Mouse (Mus musculus) hindbrain, embryonic 16.5 days (tissue): ENCODE results near the gene Zbtb8a. TPM values are rescaled to one million over a fixed set of nuclear protein-coding genes. Genes with fewer than 3 reads are reported as not detected.
"Not testable (repeated sequence)": the region's sequence is repeated elsewhere in the genome, so short reads cannot be mapped to it uniquely, and the experiment has no call there.

Experiments used
- ATAC-seq: fragments of 200-750 bp; cut with Nextera tagmentation; 2 replicates; pipeline ENCODE4 v1.8.0; 2017; ENCODE audit warnings: moderate TSS enrichment, moderate library complexity
- H3K27ac ChIP-seq: fragments of 300-500 bp; sonication (generic); 2 replicates; pipeline ENCODE4 v1.5.1; 2014; ENCODE audit warnings: low read depth, mild to moderate bottlenecking, control low read depth, low read length, moderate library complexity
- H3K27me3 ChIP-seq: fragments of 300-500 bp; sonication (generic); replicated peaks from 2 replicates; pipeline ENCODE4 v1.6.1; 2014; ENCODE audit warnings: low read length; ENCODE audit not compliant: control insufficient read depth, insufficient read depth
- H3K36me3 ChIP-seq: fragments of 300-500 bp; sonication (generic); 2 replicates; pipeline ENCODE4 v1.6.1; 2014; ENCODE audit warnings: mild to moderate bottlenecking, low read length, moderate library complexity, mixed read lengths; ENCODE audit not compliant: control insufficient read depth, insufficient read depth
- H3K4me1 ChIP-seq: fragments of 300-500 bp; sonication (generic); 2 replicates; pipeline ENCODE4 v1.6.1; 2014; ENCODE audit warnings: low read depth, low read length; ENCODE audit not compliant: control insufficient read depth, insufficient read depth
- H3K4me2 ChIP-seq: fragments of 300-500 bp; sonication (generic); 2 replicates; pipeline ENCODE4 v1.6.1; 2014; ENCODE audit warnings: mild to moderate bottlenecking, low read length, control low read depth, moderate library complexity
- H3K4me3 ChIP-seq: fragments of 300-500 bp; sonication (generic); 2 replicates; pipeline ENCODE4 v1.5.1; 2014; ENCODE audit warnings: mild to moderate bottlenecking, low read length, control low read depth, moderate library complexity
- H3K9ac ChIP-seq: fragments of 300-500 bp; sonication (generic); 2 replicates; pipeline ENCODE4 v1.6.1; 2014; ENCODE audit warnings: low read depth, mild to moderate bottlenecking, control low read depth, low read length, moderate library complexity
- H3K9me3 ChIP-seq: fragments of 300-500 bp; sonication (generic); 2 replicates; pipeline ENCODE4 v1.6.1; 2014; ENCODE audit warnings: mild to moderate bottlenecking, low read length, moderate library complexity; ENCODE audit not compliant: control insufficient read depth
- WGBS: fragments of 180-500 bp; shearing (Covaris S2); extraction: QIAGEN DNeasy Blood & Tissue Kit; methylation state at CpG from one replicate; pipeline ENCODE4 v1.1.7; 2014; 5-methylcytosine and 5-hydroxymethylcytosine counted together
- polyA plus RNA-seq: library from polyadenylated mRNA; unstranded; fragments of >200 nt; fragmentation: Nextera tagmentation; extraction: Ambion mirVana; gene quantifications from 2 replicates; pipeline ENCODE4 v1.2.1, GENCODE M21; 2015

Zbtb8a gene
- polyA plus RNA-seq, 1 experiment from 2014 or later = 21.7 TPM

GRCm38 (mm10) chr4:129371391-129371790, 6.5 kb downstream of the Zbtb8a start:
- no peak for ATAC-seq
- no peaks in the 10 kb centered on the region for H3K9me3 ChIP-seq
- peaks cover 5% of the 10 kb centered on the region for H3K4me1 ChIP-seq
- H3K27me3 ChIP-seq = no peaks in the 10 kb centered on the region
- 91% methylated on average over 3 of the region's 3 CpGs for WGBS
- H3K27ac ChIP-seq = no peak overlapping the region
- H3K4me3 ChIP-seq = no peak overlapping the region
- H3K36me3 ChIP-seq = peaks cover 4% of the 10 kb centered on the region; the same call in 1 of the 2 replicates
- H3K4me2 ChIP-seq = no peak overlapping the region
- no peak overlapping the region for H3K9ac ChIP-seq

GRCm38 (mm10) chr4:129365224-129365623, 12.7 kb downstream of the Zbtb8a start:
- Histone ChIP-seq H3K27me3 (no peaks in the 10 kb centered on the region), H3K9me3 (no peaks in the 10 kb centered on the region), H3K4me1 (no peaks in the 10 kb centered on the region), H3K4me2 (no peak overlapping the region), H3K27ac (no peak overlapping the region), H3K4me3 (no peak overlapping the region), H3K9ac (no peak overlapping the region), H3K36me3 (peaks cover 7% of the 10 kb centered on the region; the same call in 1 of the 2 replicates)
- ATAC-seq = no peak
- 90% methylated on average over 5 of the region's 5 CpGs for WGBS

DNA sequence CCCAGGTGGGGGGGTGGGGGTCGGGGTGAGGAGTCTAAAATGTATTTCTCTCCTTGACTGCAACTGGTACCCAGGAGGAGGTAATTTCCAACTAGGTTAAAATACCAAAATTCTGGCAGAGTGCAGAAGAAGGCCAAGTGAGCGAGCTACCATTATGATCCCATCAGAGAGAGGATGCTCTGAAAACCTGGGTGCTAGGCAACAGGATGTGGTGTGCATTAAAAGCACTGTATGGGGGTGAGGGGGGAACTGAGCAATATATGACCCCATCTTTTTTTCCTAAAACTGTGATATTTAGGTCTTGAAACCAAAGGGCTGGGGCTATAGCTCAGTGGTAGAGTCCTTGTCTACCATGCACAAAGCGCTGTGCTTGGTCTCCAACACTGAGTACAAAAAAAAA, 13.5 kb downstream of the Zbtb8a start:
- no peak overlapping the region for H3K9ac ChIP-seq
- peaks cover 14% of the 10 kb centered on the region; the same call in 1 of the 2 replicates for H3K36me3 ChIP-seq
- ATAC-seq = no peak

DNA sequence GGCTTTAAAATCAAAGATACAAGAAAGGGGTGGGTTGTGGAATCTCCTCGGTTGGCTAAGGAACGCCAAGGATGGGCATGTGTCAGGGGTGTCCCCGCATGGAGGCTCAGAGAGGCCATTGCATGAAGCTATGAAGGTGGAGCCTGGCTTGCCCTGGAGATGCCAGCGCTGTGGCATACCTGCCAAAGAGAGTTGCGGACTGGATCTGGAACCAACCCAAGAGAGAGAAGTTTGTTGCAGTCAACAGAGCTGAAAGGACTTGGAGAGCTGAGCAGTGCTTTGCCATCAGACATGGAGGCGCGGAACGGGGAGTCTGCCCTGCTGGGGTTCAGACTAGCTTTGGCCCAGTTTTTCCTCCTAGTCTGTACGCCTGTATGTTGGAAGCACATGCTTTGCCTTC, 14.5 kb downstream of the Zbtb8a start:
- H3K27me3 ChIP-seq = no peaks in the 10 kb centered on the region
- H3K4me3 ChIP-seq = no peak overlapping the region
- 92% methylated on average over 9 of the region's 9 CpGs for WGBS
- H3K4me1 ChIP-seq = no peaks in the 10 kb centered on the region
- H3K9ac ChIP-seq = no peak overlapping the region
- H3K9me3 ChIP-seq = no peaks in the 10 kb centered on the region
- peaks cover 12% of the 10 kb centered on the region; the same call in 1 of the 2 replicates for H3K36me3 ChIP-seq
- no peak for ATAC-seq
- no peak overlapping the region for H3K27ac ChIP-seq
- no peak overlapping the region for H3K4me2 ChIP-seq

More for the DNA sequence above, 13.5 kb downstream of the Zbtb8a start:
- no peaks in the 10 kb centered on the region for H3K4me1 ChIP-seq
- 91% methylated on average over 3 of the region's 3 CpGs for WGBS
- H3K27ac ChIP-seq = no peak overlapping the region
- H3K9me3 ChIP-seq = no peaks in the 10 kb centered on the region
- H3K27me3 ChIP-seq = no peaks in the 10 kb centered on the region
- no peak overlapping the region for H3K4me2 ChIP-seq
- H3K4me3 ChIP-seq = no peak overlapping the region

DNA sequence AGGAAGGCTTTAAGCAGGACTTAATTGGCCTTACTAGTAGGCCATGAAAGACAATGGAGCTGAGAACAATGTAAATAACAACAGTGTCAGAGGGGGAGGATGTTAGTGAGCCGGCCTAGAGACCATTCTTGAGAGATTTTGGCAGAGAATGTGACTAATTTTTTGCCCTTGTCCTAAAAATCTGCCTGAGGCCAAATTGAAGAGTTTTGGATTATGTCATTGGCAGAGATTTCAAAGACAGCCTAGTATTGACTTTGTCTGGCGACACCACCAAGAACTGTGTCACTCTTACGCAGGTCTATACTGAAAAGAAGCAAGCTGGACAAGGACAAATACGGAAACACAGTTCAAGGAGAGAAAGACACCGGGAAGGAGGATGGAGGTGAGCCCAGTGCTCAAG, 15.1 kb downstream of the Zbtb8a start:
- no peaks in the 10 kb centered on the region for H3K4me1 ChIP-seq
- WGBS = 81% methylated on average over 5 of the region's 5 CpGs
- no peak for ATAC-seq

GRCm38 (mm10) chr4:129362238-129362637, 15.7 kb downstream of the Zbtb8a start:
- not testable (repeated sequence) for ATAC-seq, H3K4me2 ChIP-seq, H3K27ac ChIP-seq, H3K9me3 ChIP-seq, H3K4me1 ChIP-seq, H3K9ac ChIP-seq, H3K27me3 ChIP-seq, H3K4me3 ChIP-seq
- 89% methylated on average over 3 of the region's 3 CpGs for WGBS
- peaks cover 18% of the 10 kb centered on the region for H3K36me3 ChIP-seq

More for the DNA sequence above, 15.1 kb downstream of the Zbtb8a start:
- no peak overlapping the region for H3K4me2 ChIP-seq
- no peaks in the 10 kb centered on the region for H3K27me3 ChIP-seq
- no peak overlapping the region for H3K4me3 ChIP-seq
- no peaks in the 10 kb centered on the region for H3K9me3 ChIP-seq
- peaks cover 15% of the 10 kb centered on the region for H3K36me3 ChIP-seq
- H3K9ac ChIP-seq = no peak overlapping the region
- no peak overlapping the region for H3K27ac ChIP-seq

DNA sequence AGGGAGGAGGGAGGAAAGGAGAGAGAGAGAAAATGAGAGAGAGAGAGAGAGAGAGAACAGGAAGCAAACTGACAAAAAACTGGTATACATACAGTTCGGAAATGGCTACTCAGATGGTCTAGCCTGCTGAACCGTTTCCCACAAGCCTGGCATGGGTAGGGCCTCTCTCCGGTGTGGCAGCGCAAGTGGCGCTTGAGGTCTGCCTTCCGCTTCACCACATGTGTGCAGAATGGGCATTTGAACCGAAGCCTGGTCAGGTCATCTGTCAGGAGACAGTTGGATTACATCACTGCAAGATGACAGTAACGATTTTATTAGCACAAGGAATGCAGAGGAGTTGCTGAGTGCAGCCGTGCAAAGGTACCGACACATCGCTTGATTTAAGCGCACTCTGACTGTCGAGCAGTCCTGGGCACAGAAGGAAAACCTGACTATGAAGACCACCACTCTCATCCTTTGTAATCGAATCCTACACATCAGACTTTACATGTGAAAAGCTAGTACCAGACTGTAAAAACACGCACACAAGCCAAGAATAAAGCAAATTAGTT, 20.2 kb downstream of the Zbtb8a start:
- no peaks in the 10 kb centered on the region for H3K4me1 ChIP-seq
- H3K9ac ChIP-seq = no peak overlapping the region
- H3K9me3 ChIP-seq = no peaks in the 10 kb centered on the region
- ATAC-seq = no peak
- no peak overlapping the region for H3K4me3 ChIP-seq
- 90% methylated on average over 15 of the region's 15 CpGs for WGBS
- peaks cover 27% of the 10 kb centered on the region for H3K36me3 ChIP-seq
- no peak overlapping the region for H3K27ac ChIP-seq
- no peak overlapping the region for H3K4me2 ChIP-seq
- H3K27me3 ChIP-seq = no peaks in the 10 kb centered on the region

DNA sequence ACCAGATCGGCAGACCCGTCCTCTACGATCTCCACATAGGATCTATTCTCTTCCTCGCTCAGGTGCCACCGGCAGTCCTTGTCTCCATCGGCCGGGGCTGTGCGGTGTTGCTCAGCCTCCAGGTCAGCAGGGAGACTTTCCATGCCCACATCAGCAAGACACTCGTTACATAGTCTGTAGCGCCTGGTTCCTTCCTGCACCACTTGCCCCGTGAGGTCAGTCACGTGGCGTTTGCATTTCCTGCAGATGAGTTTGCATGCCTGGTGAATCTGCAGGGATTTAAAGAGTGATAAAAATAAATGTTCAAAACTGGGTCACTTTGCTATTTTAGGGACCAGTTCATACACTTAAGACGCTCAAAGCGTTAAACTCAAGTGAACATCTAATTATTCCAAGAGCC, 23.7 kb downstream of the Zbtb8a start:
- no peak for ATAC-seq
- peaks cover 21% of the 10 kb centered on the region for H3K36me3 ChIP-seq

DNA sequence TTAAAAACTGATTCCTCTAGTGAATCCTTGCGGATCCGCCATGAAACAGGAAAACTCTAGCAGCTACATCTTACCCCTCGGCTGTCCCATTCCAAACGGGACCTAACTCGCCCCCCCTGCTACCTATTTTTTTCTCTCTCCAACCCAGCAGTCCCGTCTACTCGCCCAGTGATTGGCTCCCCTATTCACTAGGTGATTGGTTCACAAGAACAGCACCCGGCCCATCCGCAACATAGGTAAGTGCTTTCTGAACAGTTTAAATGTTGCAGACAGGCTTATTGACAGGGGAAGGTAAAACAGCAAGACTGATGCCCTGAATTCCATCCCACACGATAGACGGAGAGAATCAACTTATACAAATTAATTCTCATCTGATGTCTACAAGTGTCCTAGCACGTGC, 24.7 kb downstream of the Zbtb8a start:
- H3K27ac ChIP-seq = no peak overlapping the region
- peaks cover 18% of the 10 kb centered on the region for H3K36me3 ChIP-seq
- no peak for ATAC-seq
- H3K4me3 ChIP-seq = no peak overlapping the region
- H3K4me2 ChIP-seq = no peak overlapping the region
- 89% methylated on average over 12 of the region's 12 CpGs for WGBS
- no peaks in the 10 kb centered on the region for H3K9me3 ChIP-seq
- H3K9ac ChIP-seq = no peak overlapping the region
- no peaks in the 10 kb centered on the region for H3K27me3 ChIP-seq
- H3K4me1 ChIP-seq = no peaks in the 10 kb centered on the region

More for the DNA sequence above, 23.7 kb downstream of the Zbtb8a start:
- Histone ChIP-seq H3K9ac (no peak overlapping the region), H3K4me1 (no peaks in the 10 kb centered on the region), H3K4me3 (no peak overlapping the region), H3K27ac (no peak overlapping the region), H3K4me2 (no peak overlapping the region), H3K9me3 (no peaks in the 10 kb centered on the region), H3K27me3 (no peaks in the 10 kb centered on the region)
- WGBS = 83% methylated on average over 15 of the region's 15 CpGs
